Mouse (Mus musculus) cerebral cortex, adult 2 months (tissue): ENCODE data around the gene Vrk3.

Source experiments
- WGBS: fragments of 180-500 bp; shearing (Covaris S2); methylation state at CpG from one replicate; pipeline ENCODE4 v1.1.7; 2018; 5-methylcytosine and 5-hydroxymethylcytosine counted together

The Vrk3 gene

GRCm38 (mm10) chr7:44819391-44819790 is 71.2 kb downstream of the Vrk3 start:
- 80% methylated on average over 2 of the region's 2 CpGs for WGBS

DNA sequence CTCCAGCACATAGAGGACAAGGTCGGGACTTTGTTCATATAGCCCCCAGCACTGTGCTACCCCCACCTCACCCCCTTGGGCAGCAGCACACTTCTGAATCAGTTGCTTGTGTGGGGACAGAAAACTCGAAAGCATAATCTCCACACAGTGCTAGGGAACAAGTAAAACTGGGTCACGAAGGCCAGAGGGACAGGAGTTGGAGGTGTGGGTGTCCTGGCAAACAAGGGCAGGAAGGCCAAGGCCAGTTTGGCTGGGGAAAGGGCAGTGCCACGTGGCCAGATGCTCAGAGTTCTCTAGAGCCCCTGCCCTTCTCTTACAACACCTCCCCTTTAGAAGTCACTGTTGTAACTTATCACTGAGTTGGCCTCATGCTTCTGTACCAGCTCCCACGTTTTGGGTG is 71.7 kb downstream of the Vrk3 start:
- 39% methylated on average over 5 of the region's 5 CpGs for WGBS

DNA sequence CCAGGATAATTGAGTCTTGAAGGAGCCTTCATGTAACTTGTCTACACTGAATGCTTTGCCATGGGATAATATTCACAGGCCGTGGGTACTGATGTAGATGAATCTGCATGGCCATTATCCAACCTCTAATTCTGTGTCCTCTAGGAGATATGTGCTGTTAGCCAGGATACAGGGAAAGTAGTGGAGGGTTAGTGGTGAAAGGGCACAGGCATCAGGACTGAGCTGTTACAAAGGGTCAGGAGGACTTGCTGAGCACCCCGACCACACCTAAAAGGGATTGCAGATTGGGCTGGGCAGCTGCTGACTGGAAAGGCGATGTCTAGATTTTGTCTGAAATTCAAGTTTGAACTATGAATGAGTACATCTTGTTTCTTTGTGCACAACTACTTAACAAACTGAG is 72.3 kb downstream of the Vrk3 start:
- WGBS = 73% methylated on average over 3 of the region's 3 CpGs

GRCm38 (mm10) chr7:44821666-44822448 is 73.6 kb downstream of the Vrk3 start:
- 83% methylated on average over 7 of the region's 7 CpGs for WGBS

GRCm38 (mm10) chr7:44823409-44823808 is 75.2 kb downstream of the Vrk3 start:
- 22% methylated on average over 7 of the region's 7 CpGs for WGBS

DNA sequence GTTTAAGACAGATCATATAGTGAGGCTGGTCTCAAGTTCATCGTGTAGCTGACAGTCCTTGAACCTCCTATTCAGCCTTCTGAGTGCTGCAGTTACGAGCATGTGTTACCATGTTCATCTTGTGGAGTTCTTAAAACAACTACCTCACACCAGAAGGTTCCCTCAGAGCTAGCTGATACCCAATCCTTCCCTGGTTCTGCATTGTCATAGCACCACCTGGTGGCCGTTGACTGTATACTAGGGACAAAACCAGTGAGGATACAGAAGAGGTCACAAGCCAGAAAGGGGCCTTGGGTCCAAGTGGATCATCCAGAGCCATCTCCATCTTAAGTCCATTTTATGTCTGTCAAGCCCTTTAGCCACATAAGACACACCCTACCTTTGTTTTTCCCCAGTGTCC is 76.7 kb downstream of the Vrk3 start:
- WGBS = 3% methylated on average over 3 of the region's 3 CpGs

GRCm38 (mm10) chr7:44826771-44827170 is 78.6 kb downstream of the Vrk3 start:
- WGBS = 82% methylated on average over 3 of the region's 3 CpGs
